Mouse (Mus musculus) C2C12 (cell line): ENCODE data around the gene Zbtb16.

Source experiments
- CEBPB ChIP-seq: IDR thresholded peaks from one replicate; pipeline ENCODE4 v1.6.1; 2011; ENCODE audit warnings: low read depth, mild to moderate bottlenecking, control low read depth, moderate library complexity
- CTCF ChIP-seq: IDR thresholded peaks from one replicate; pipeline ENCODE4 v1.5.1; 2011; ENCODE audit not compliant: control insufficient read depth, insufficient read depth, insufficient read length
- FOSL1 ChIP-seq: IDR thresholded peaks from one replicate; pipeline ENCODE4 v1.8.0; 2011; ENCODE audit warnings: mild to moderate bottlenecking, low read length; ENCODE audit not compliant: poor library complexity, insufficient read depth, severe bottlenecking
- MAX ChIP-seq: IDR thresholded peaks from one replicate; pipeline ENCODE4 v1.6.1; 2011; ENCODE audit warnings: mild to moderate bottlenecking, control low read depth
- MYOD1 ChIP-seq: IDR thresholded peaks from one replicate; pipeline ENCODE4 v1.6.1; 2011; ENCODE audit warnings: low read depth; ENCODE audit not compliant: control insufficient read depth, insufficient read length
- MYOG ChIP-seq: IDR thresholded peaks from one replicate; pipeline ENCODE4 v1.6.1; 2011; ENCODE audit not compliant: control insufficient read depth, insufficient read length; ENCODE audit errors: extremely low read depth
- USF1 ChIP-seq: IDR thresholded peaks from one replicate; pipeline ENCODE4 v1.6.1; 2011; ENCODE audit warnings: low read depth, mild to moderate bottlenecking, control low read depth, moderate library complexity

GRCm38 (mm10) chr9:48733083-48733482, 102.9 kb downstream of the Zbtb16 start:
- no peak for TF ChIP-seq CTCF
- TF ChIP-seq MAX = no peak
- no peak for TF ChIP-seq MYOG
- no peak for TF ChIP-seq CEBPB
- TF ChIP-seq MYOD1 = no peak
- no peak for TF ChIP-seq USF1
- TF ChIP-seq FOSL1 = no peak
